Mouse (Mus musculus) Patski (cell line): Measurements from ENCODE around the gene Kif5c. TPM values are rescaled to one million over a fixed set of nuclear protein-coding genes. Genes with fewer than 3 reads are reported as not detected.

ENCODE experiments used
- ATAC-seq: fragments of 100-300 bp; one replicate; pipeline ENCODE4 v1.8.0; 2021
- CTCF ChIA-PET: fragments of 350-600 bp; sonication (Branson Sonifier 250); formaldehyde crosslinking; loops from one replicate; lab custom pipeline; 2022; ENCODE audit warnings: inconsistent platforms; lab: Charles Lee
- POLR2A ChIA-PET: fragments of 350-600 bp; sonication (Branson Sonifier 250); formaldehyde crosslinking; loops from one replicate; lab custom pipeline; 2022; ENCODE audit warnings: antibody characterized with exemption, inconsistent platforms; lab: Charles Lee
- DNase-seq: peaks from one replicate; pipeline ENCODE4 v3.0.0-alpha.2; 2011; ENCODE audit warnings: low read depth, low spot score
- H3K27me3 ChIP-seq: fragments of 371-371 bp; one replicate; pipeline ENCODE4 v1.5.1; 2021
- CTCF ChIP-seq: fragments of 100-300 bp; IDR thresholded peaks from one replicate; pipeline ENCODE4 v1.5.1; 2021
- in situ Hi-C: fragments of 300-500 bp; cut with MboI; formaldehyde crosslinking; loops from 3 replicates; pipeline ENCODE4 v1.11.1; 2018; ENCODE audit warnings: low pct_unique_long_range_greater_than_20kb, mixed read lengths
- polyA plus RNA-seq: library from polyadenylated mRNA; unstranded; gene quantifications from one replicate; pipeline ENCODE4 v1.2.3, GENCODE M21; 2021

Kif5c gene
- polyA plus RNA-seq, 1 experiment from 2014 or later, result 10.6 TPM

- no peak for DNase-seq
- POLR2A ChIA-PET, result interaction anchor here (0.7 kb wide), 2 partner anchors 59 to 421 kb away, joined by 3 to 5 read pairs; no protein-coding TSS in a partner anchor
- CTCF ChIA-PET, result interaction anchor here (0.7 to 0.9 kb wide), 2 partner anchors 269 to 1556 kb away, joined by 3 read pairs; no protein-coding TSS in a partner anchor
- no peak for TF ChIP-seq CTCF
- no peaks in the 10 kb centered on the region for H3K27me3 ChIP-seq
- in situ Hi-C loops, result no loop called here
- no peak for ATAC-seq
These were observed 98.5 kb downstream of the Kif5c start for GRCm38 (mm10) chr2:49717437-49718116.

GRCm38 (mm10) chr2:49718492-49718891 lies 99.4 kb downstream of the Kif5c start:
- no peak for TF ChIP-seq CTCF
- CTCF ChIA-PET, result interaction anchor here (0.9 to 1.7 kb wide), 3 partner anchors 14 to 271 kb away, joined by 3 to 6 read pairs (median 5); no protein-coding TSS in a partner anchor
- DNase-seq (no peak), ATAC-seq (no peak)
- in situ Hi-C loops, result no loop called here
- H3K27me3 ChIP-seq, result no peaks in the 10 kb centered on the region
- POLR2A ChIA-PET, result no interaction called here

GRCm38 (mm10) chr2:49718935-49719850 lies 100.1 kb downstream of the Kif5c start:
- H3K27me3 ChIP-seq, result no peaks in the 10 kb centered on the region
- ATAC-seq (no peak), DNase-seq (no peak)
- no peak for TF ChIP-seq CTCF
- in situ Hi-C loops, result no loop called here
- CTCF ChIA-PET, result interaction anchor here (1.0 to 1.7 kb wide), 3 partner anchors 9 to 272 kb away, joined by 3 to 6 read pairs (median 5); no protein-coding TSS in a partner anchor
- POLR2A ChIA-PET, result interaction anchor here (1.0 kb wide), 1 partner anchor 24 kb away, joined by 4 read pairs; no protein-coding TSS in a partner anchor

GRCm38 (mm10) chr2:49719854-49720253 lies 100.8 kb downstream of the Kif5c start:
- in situ Hi-C loops, result loop anchor here (10.0 kb wide), 1 partner anchor 815 kb away; no protein-coding TSS in a partner anchor
- DNase-seq (no peak), ATAC-seq (no peak)
- no peaks in the 10 kb centered on the region for H3K27me3 ChIP-seq
- CTCF ChIA-PET, result interaction anchor here (1.0 to 1.7 kb wide), 3 partner anchors 10 to 273 kb away, joined by 3 to 6 read pairs (median 5); no protein-coding TSS in a partner anchor
- POLR2A ChIA-PET, result interaction anchor here (1.0 kb wide), 1 partner anchor 25 kb away, joined by 4 read pairs; no protein-coding TSS in a partner anchor
- no peak for TF ChIP-seq CTCF

GRCm38 (mm10) chr2:49720343-49720742 lies 101.2 kb downstream of the Kif5c start:
- POLR2A ChIA-PET, result interaction anchor here (1.0 kb wide), 1 partner anchor 25 kb away, joined by 4 read pairs; no protein-coding TSS in a partner anchor
- CTCF ChIA-PET, result interaction anchor here (1.7 kb wide), 1 partner anchor 273 kb away, joined by 5 read pairs; no protein-coding TSS in a partner anchor
- ATAC-seq (no peak), DNase-seq (no peak)
- no peaks in the 10 kb centered on the region for H3K27me3 ChIP-seq
- in situ Hi-C loops, result loop anchor here (10.0 kb wide), 1 partner anchor 816 kb away; no protein-coding TSS in a partner anchor
- TF ChIP-seq CTCF, result no peak

GRCm38 (mm10) chr2:49722331-49722730 lies 103.2 kb downstream of the Kif5c start:
- TF ChIP-seq CTCF, result no peak
- no peak for ATAC-seq
- DNase-seq, result no peak
- ChIA-PET POLR2A (interaction anchor here (0.6 kb wide), 1 partner anchor 8 kb away, joined by 3 read pairs; no protein-coding TSS in a partner anchor), CTCF (interaction anchor here (0.9 to 1.5 kb wide), 3 partner anchors 10 to 363 kb away, joined by 4 to 5 read pairs (median 4); no protein-coding TSS in a partner anchor)
- no peaks in the 10 kb centered on the region for H3K27me3 ChIP-seq
- in situ Hi-C loops, result loop anchor here (10.0 kb wide), 1 partner anchor 818 kb away; no protein-coding TSS in a partner anchor

- H3K27me3 ChIP-seq, result no peaks in the 10 kb centered on the region
- ATAC-seq, result no peak
- in situ Hi-C loops, result loop anchor here (10.0 kb wide), 1 partner anchor 818 kb away; no protein-coding TSS in a partner anchor
- TF ChIP-seq CTCF, result no peak
- ChIA-PET CTCF (interaction anchor here (0.8 to 1.5 kb wide), 4 partner anchors 9 to 364 kb away, joined by 3 to 5 read pairs (median 4); no protein-coding TSS in a partner anchor), POLR2A (no interaction called here)
- no peak for DNase-seq
These were observed 103.9 kb downstream of the Kif5c start for GRCm38 (mm10) chr2:49722983-49723382.

- H3K27me3 ChIP-seq, result no peaks in the 10 kb centered on the region
- POLR2A ChIA-PET, result no interaction called here
- in situ Hi-C loops, result loop anchor here (10.0 to 25.0 kb wide), 2 partner anchors 822 to 1939 kb away; no protein-coding TSS in a partner anchor
- no peak for TF ChIP-seq CTCF
- DNase-seq (no peak), ATAC-seq (no peak)
- CTCF ChIA-PET, result interaction anchor here (0.9 to 1.7 kb wide), 6 partner anchors 8 to 414 kb away, joined by 3 to 18 read pairs (median 4); no protein-coding TSS in a partner anchor
These were observed 107.6 kb downstream of the Kif5c start for GRCm38 (mm10) chr2:49726672-49727071.

- ATAC-seq, result peak; percentile 90
- DNase-seq, result no peak
- TF ChIP-seq CTCF, result peak; percentile 89
- ChIA-PET POLR2A (interaction anchor here (0.9 kb wide), 1 partner anchor 369 kb away, joined by 3 read pairs; no protein-coding TSS in a partner anchor), CTCF (interaction anchor here (0.9 to 1.7 kb wide), 7 partner anchors 14 to 415 kb away, joined by 3 to 18 read pairs (median 4); no protein-coding TSS in a partner anchor)
- H3K27me3 ChIP-seq, result no peaks in the 10 kb centered on the region
- in situ Hi-C loops, result loop anchor here (10.0 to 25.0 kb wide), 2 partner anchors 822 to 1940 kb away; no protein-coding TSS in a partner anchor
These were observed 108.1 kb downstream of the Kif5c start for GRCm38 (mm10) chr2:49727199-49727598.
